Mouse (Mus musculus): ENCODE data around the gene Cst11.
"Not testable (repeated sequence)": the region's sequence is repeated elsewhere in the genome, so short reads cannot be mapped to it uniquely, and the experiment has no call there.

Gene Cst11

GRCm38 (mm10) chr2:148771397-148771796 lies at the start of gene Cst11:
Cst11 (minus strand) TSS chr2:148771497.
- not testable (repeated sequence) for DNase-seq (ENCODE audit: low spot score in 2 of 2)

GRCm38 (mm10) chr2:148819909-148820308 lies 48.6 kb upstream of the Cst11 start, which contains the start of gene Cst13:
Cst13 (plus strand) TSS chr2:148820081.
- DNase-seq (ENCODE audit: low spot score in 2 of 2): no peak

GRCm38 (mm10) chr2:148806696-148807095 lies 35.4 kb upstream of the Cst11 start:
- DNase-seq (ENCODE audit: low spot score in 2 of 2): no peak

- DNase-seq (ENCODE audit: low spot score in 2 of 2): no peak
These were observed 30.2 kb upstream of the Cst11 start for GRCm38 (mm10) chr2:148801491-148801921.

- no peak for DNase-seq (ENCODE audit: low spot score in 2 of 2)
These were observed 27.2 kb upstream of the Cst11 start, which contains the start of gene Cst8 for GRCm38 (mm10) chr2:148798485-148798884. Cst8 (plus strand) TSS chr2:148798785.

GRCm38 (mm10) chr2:148789142-148789541 lies 17.8 kb upstream of the Cst11 start, which contains the start of gene Cst12:
Cst12 (plus strand) TSS chr2:148789361.
- peak in 1 of 2 experiments; percentile 6 for DNase-seq (ENCODE audit: low spot score in 2 of 2)

- DNase-seq (ENCODE audit: low spot score in 2 of 2): no peak
These were observed 10.4 kb upstream of the Cst11 start, which contains the start of gene 8030411F24Rik for GRCm38 (mm10) chr2:148781709-148782108. 8030411F24Rik (plus strand) TSS chr2:148782009.

- no peak for DNase-seq (ENCODE audit: low spot score in 2 of 2)
These were observed 7.5 kb downstream of the Cst11 start for GRCm38 (mm10) chr2:148763648-148764388.

GRCm38 (mm10) chr2:148754310-148754846 lies 16.9 kb downstream of the Cst11 start:
- DNase-seq (ENCODE audit: low spot score in 2 of 2): no peak

GRCm38 (mm10) chr2:148751893-148752813 lies 19.1 kb downstream of the Cst11 start:
- peak; percentile 60 to 82 for DNase-seq (ENCODE audit: low spot score in 2 of 2)

- DNase-seq (ENCODE audit: low spot score in 2 of 2): no peak
These were observed 21.2 kb downstream of the Cst11 start, which contains the start of gene Cstl1 for GRCm38 (mm10) chr2:148750058-148750457. Cstl1 (plus strand) TSS chr2:148750358.

GRCm38 (mm10) chr2:148743846-148744407 lies 27.4 kb downstream of the Cst11 start:
- DNase-seq (ENCODE audit: low spot score in 2 of 2): no peak

- peak in 1 of 2 experiments; percentile 70 for DNase-seq (ENCODE audit: low spot score in 2 of 2)
These were observed 28.3 kb downstream of the Cst11 start for GRCm38 (mm10) chr2:148743001-148743400.

GRCm38 (mm10) chr2:148732327-148733000 lies 38.8 kb downstream of the Cst11 start, which contains the start of gene Napb:
Napb (minus strand) TSS chr2:148732467.
- peak; percentile 92 to 96 for DNase-seq (ENCODE audit: low spot score in 2 of 2)

- peak in 1 of 2 experiments; percentile 28 for DNase-seq (ENCODE audit: low spot score in 2 of 2)
These were observed 39.5 kb downstream of the Cst11 start for GRCm38 (mm10) chr2:148731614-148732326.

GRCm38 (mm10) chr2:148719271-148719995 lies 51.9 kb downstream of the Cst11 start:
- no peak for DNase-seq (ENCODE audit: low spot score in 2 of 2)

Measured in left cerebral cortex, adult 9 months (tissue).